Mouse (Mus musculus): ENCODE data around the gene Cbln3. TPM values are rescaled to one million over a fixed set of nuclear protein-coding genes. Genes with fewer than 3 reads are reported as not detected.

Cbln3 gene
- polyA plus RNA-seq, 1 experiment from 2014 or later: 0.14 TPM

GRCm38 (mm10) chr14:55877469-55878315 lies 6.5 kb downstream of the Cbln3 start:
- no peak for ATAC-seq (ENCODE audit: low FRiP score)
- Histone ChIP-seq H3K27ac (no peak overlapping the region), H3K27me3 (0 out of 2 replicates have a peak, but pooled peaks cover 4% of the 10 kb centered on the region), H3K4me1 (replicated peaks) (peaks cover 10% of the 10 kb centered on the region), H3K4me3 (no peak overlapping the region), H3K36me3 (peaks cover 5% of the 10 kb centered on the region; the same call in 1 of the 2 replicates), H3K9me3 (no peaks in the 10 kb centered on the region), H3K9ac (no peak overlapping the region), H3K4me2 (0 out of 2 replicates have a peak overlapping the region, but pooled peaks have one; percentile 1)
- WGBS: 40% methylated on average over 14 of the region's 14 CpGs

- ATAC-seq (ENCODE audit: low FRiP score): peak; percentile 34
- H3K4me1 ChIP-seq (replicated peaks): peaks cover 10% of the 10 kb centered on the region
- H3K36me3 ChIP-seq: peaks cover 42% of the 10 kb centered on the region
- no peaks in the 10 kb centered on the region for H3K9me3 ChIP-seq
- peak overlapping the region; percentile 14; the same call in 1 of the 2 replicates for H3K4me3 ChIP-seq
- H3K27ac ChIP-seq: peak overlapping the region; percentile 41; the same call in 1 of the 2 replicates
- H3K4me2 ChIP-seq: peak overlapping the region; percentile 35
- H3K9ac ChIP-seq: peak overlapping the region; percentile 35
- 15% methylated on average over 30 of the region's 30 CpGs for WGBS
- no peaks in the 10 kb centered on the region for H3K27me3 ChIP-seq
Observed at GRCm38 (mm10) chr14:55873714-55874683, 10.2 kb downstream of the Cbln3 start.

- H3K4me3 ChIP-seq: no peak overlapping the region
- peak overlapping the region; percentile 35 for H3K9ac ChIP-seq
- no peaks in the 10 kb centered on the region for H3K9me3 ChIP-seq
- peak overlapping the region; percentile 41; the same call in 1 of the 2 replicates for H3K27ac ChIP-seq
- ATAC-seq (ENCODE audit: low FRiP score): 0 out of 2 replicates have a peak, but pooled peaks have one; percentile 2
- H3K4me1 ChIP-seq (replicated peaks): peaks cover 10% of the 10 kb centered on the region
- no peaks in the 10 kb centered on the region for H3K27me3 ChIP-seq
- peak overlapping the region; percentile 35; the same call in 1 of the 2 replicates for H3K4me2 ChIP-seq
- 87% methylated on average over 8 of the region's 8 CpGs for WGBS
- H3K36me3 ChIP-seq: peaks cover 50% of the 10 kb centered on the region
Observed at GRCm38 (mm10) chr14:55873242-55873713, 10.9 kb downstream of the Cbln3 start.

- WGBS: 91% methylated on average over 17 of the region's 17 CpGs
- H3K27ac ChIP-seq: no peak overlapping the region
- no peak overlapping the region for H3K4me3 ChIP-seq
- peaks cover 15% of the 10 kb centered on the region for H3K4me1 ChIP-seq (replicated peaks)
- no peak for ATAC-seq (ENCODE audit: low FRiP score)
- peaks cover 56% of the 10 kb centered on the region for H3K36me3 ChIP-seq
- no peaks in the 10 kb centered on the region for H3K27me3 ChIP-seq
- H3K9me3 ChIP-seq: no peaks in the 10 kb centered on the region
- no peak overlapping the region for H3K9ac ChIP-seq
- H3K4me2 ChIP-seq: no peak overlapping the region
Observed at GRCm38 (mm10) chr14:55872551-55872950, 11.6 kb downstream of the Cbln3 start.

- H3K36me3 ChIP-seq: peaks cover 56% of the 10 kb centered on the region
- H3K9ac ChIP-seq: no peak overlapping the region; the same call in 1 of the 2 replicates
- no peaks in the 10 kb centered on the region for H3K9me3 ChIP-seq
- WGBS: 93% methylated on average over 12 of the region's 12 CpGs
- H3K4me1 ChIP-seq (replicated peaks): peaks cover 15% of the 10 kb centered on the region
- no peak overlapping the region for H3K4me2 ChIP-seq
- no peak overlapping the region for H3K4me3 ChIP-seq
- H3K27ac ChIP-seq: no peak overlapping the region
- H3K27me3 ChIP-seq: no peaks in the 10 kb centered on the region
- no peak for ATAC-seq (ENCODE audit: low FRiP score)
Observed at GRCm38 (mm10) chr14:55872039-55872438, 12.2 kb downstream of the Cbln3 start.

GRCm38 (mm10) chr14:55869538-55869937 lies 14.7 kb downstream of the Cbln3 start:
- Histone ChIP-seq H3K9ac (no peak overlapping the region), H3K4me1 (replicated peaks) (peaks cover 15% of the 10 kb centered on the region), H3K27ac (no peak overlapping the region), H3K36me3 (peaks cover 81% of the 10 kb centered on the region), H3K27me3 (no peaks in the 10 kb centered on the region), H3K4me3 (no peak overlapping the region), H3K9me3 (no peaks in the 10 kb centered on the region), H3K4me2 (no peak overlapping the region)
- ATAC-seq (ENCODE audit: low FRiP score): no peak
- 98% methylated on average over 6 of the region's 6 CpGs for WGBS

GRCm38 (mm10) chr14:55868230-55869026 lies 15.8 kb downstream of the Cbln3 start:
- WGBS: 90% methylated on average over 14 of the region's 14 CpGs
- Histone ChIP-seq H3K9me3 (no peaks in the 10 kb centered on the region), H3K27me3 (no peaks in the 10 kb centered on the region), H3K4me3 (no peak overlapping the region), H3K4me2 (no peak overlapping the region), H3K4me1 (replicated peaks) (peaks cover 14% of the 10 kb centered on the region), H3K27ac (no peak overlapping the region), H3K36me3 (peaks cover 91% of the 10 kb centered on the region), H3K9ac (no peak overlapping the region)
- no peak for ATAC-seq (ENCODE audit: low FRiP score)

- WGBS: 39% methylated on average over 4 of the region's 4 CpGs
- peaks cover 79% of the 10 kb centered on the region for H3K36me3 ChIP-seq
Observed at GRCm38 (mm10) chr14:55866962-55867361, 17.2 kb downstream of the Cbln3 start.

GRCm38 (mm10) chr14:55863773-55864172 lies 20.4 kb downstream of the Cbln3 start:
- H3K9ac ChIP-seq: no peak overlapping the region
- H3K4me1 ChIP-seq (replicated peaks): peaks cover 34% of the 10 kb centered on the region
- H3K4me2 ChIP-seq: no peak overlapping the region
- H3K27ac ChIP-seq: no peak overlapping the region
- H3K36me3 ChIP-seq: peaks cover 47% of the 10 kb centered on the region
- no peaks in the 10 kb centered on the region for H3K27me3 ChIP-seq
- 32% methylated on average over 7 of the region's 7 CpGs for WGBS
- H3K4me3 ChIP-seq: no peak overlapping the region
- no peaks in the 10 kb centered on the region for H3K9me3 ChIP-seq
- ATAC-seq (ENCODE audit: low FRiP score): no peak; the same call in 1 of the 2 replicates

More at GRCm38 (mm10) chr14:55866962-55867361, 17.2 kb downstream of the Cbln3 start:
- H3K4me3 ChIP-seq: no peak overlapping the region
- H3K27ac ChIP-seq: no peak overlapping the region
- peaks cover 18% of the 10 kb centered on the region for H3K4me1 ChIP-seq (replicated peaks)
- no peak for ATAC-seq (ENCODE audit: low FRiP score)
- H3K9ac ChIP-seq: no peak overlapping the region
- no peak overlapping the region for H3K4me2 ChIP-seq
- no peaks in the 10 kb centered on the region for H3K27me3 ChIP-seq
- no peaks in the 10 kb centered on the region for H3K9me3 ChIP-seq

- no peak for ATAC-seq (ENCODE audit: low FRiP score)
- Histone ChIP-seq H3K4me3 (no peak overlapping the region), H3K4me1 (replicated peaks) (peaks cover 38% of the 10 kb centered on the region), H3K9me3 (no peaks in the 10 kb centered on the region), H3K27ac (no peak overlapping the region), H3K4me2 (no peak overlapping the region), H3K36me3 (peaks cover 39% of the 10 kb centered on the region), H3K9ac (no peak overlapping the region), H3K27me3 (no peaks in the 10 kb centered on the region)
- WGBS: 95% methylated on average over 10 of the region's 10 CpGs
Observed at GRCm38 (mm10) chr14:55862970-55863369, 21.2 kb downstream of the Cbln3 start.

GRCm38 (mm10) chr14:55862186-55862585 lies 22.0 kb downstream of the Cbln3 start:
- Histone ChIP-seq H3K4me3 (no peak overlapping the region), H3K4me2 (no peak overlapping the region), H3K4me1 (replicated peaks) (peaks cover 43% of the 10 kb centered on the region)

More at GRCm38 (mm10) chr14:55862186-55862585, 22.0 kb downstream of the Cbln3 start:
- Histone ChIP-seq H3K27ac (no peak overlapping the region), H3K9ac (peak overlapping the region; percentile 24; the same call in 1 of the 2 replicates), H3K9me3 (no peaks in the 10 kb centered on the region), H3K27me3 (no peaks in the 10 kb centered on the region), H3K36me3 (peaks cover 35% of the 10 kb centered on the region)
- ATAC-seq (ENCODE audit: low FRiP score): no peak
- WGBS: 86% methylated on average over 6 of the region's 6 CpGs

Data from hindbrain, embryonic 13.5 days (tissue).